Mouse (Mus musculus): Measurements from ENCODE around the gene C1qtnf3. TPM values are rescaled to one million over a fixed set of nuclear protein-coding genes. Genes with fewer than 3 reads are reported as not detected.

The C1qtnf3 gene
- polyA plus RNA-seq, 1 experiment from 2014 or later = 10.9 TPM

- 69% methylated on average over 1 of the region's 1 CpGs for WGBS
- no peak overlapping the region for H3K27ac ChIP-seq (ENCODE audit: low read depth, low read length)
- DNase-seq (ENCODE audit: low spot score) (no peak), ATAC-seq (ENCODE audit: low FRiP score) (no peak)
- no peaks in the 10 kb centered on the region for H3K36me3 ChIP-seq (ENCODE audit: control insufficient read depth, insufficient read depth, low read length)
- no peak overlapping the region for H3K9ac ChIP-seq (ENCODE audit: low read depth, low read length)
- no peak overlapping the region for H3K4me3 ChIP-seq (ENCODE audit: low read depth, low read length)
- no peaks in the 10 kb centered on the region for H3K9me3 ChIP-seq (ENCODE audit: control insufficient read depth, low read length)
- H3K27me3 ChIP-seq (ENCODE audit: control insufficient read depth, insufficient read depth, low read length) = no peaks in the 10 kb centered on the region
- no peak overlapping the region for H3K4me2 ChIP-seq (replicated peaks; ENCODE audit: low read depth, low read length)
- peaks cover 2% of the 10 kb centered on the region for H3K4me1 ChIP-seq (replicated peaks; ENCODE audit: control insufficient read depth, insufficient read depth, low read length)
Measured at GRCm38 (mm10) chr15:10953465-10953864, 1.3 kb downstream of the C1qtnf3 start.

GRCm38 (mm10) chr15:10954381-10955016 is 2.4 kb downstream of the C1qtnf3 start:
- Histone ChIP-seq H3K27ac (ENCODE audit: low read depth, low read length) (no peak overlapping the region), H3K4me3 (ENCODE audit: low read depth, low read length) (no peak overlapping the region), H3K36me3 (ENCODE audit: control insufficient read depth, insufficient read depth, low read length) (no peaks in the 10 kb centered on the region), H3K4me2 (replicated peaks; ENCODE audit: low read depth, low read length) (no peak overlapping the region), H3K27me3 (ENCODE audit: control insufficient read depth, insufficient read depth, low read length) (no peaks in the 10 kb centered on the region), H3K9ac (ENCODE audit: low read depth, low read length) (no peak overlapping the region), H3K4me1 (replicated peaks; ENCODE audit: control insufficient read depth, insufficient read depth, low read length) (peaks cover 2% of the 10 kb centered on the region), H3K9me3 (ENCODE audit: control insufficient read depth, low read length) (no peaks in the 10 kb centered on the region)
- WGBS = 86% methylated on average over 6 of the region's 6 CpGs
- no peak for ATAC-seq (ENCODE audit: low FRiP score)
- no peak for DNase-seq (ENCODE audit: low spot score)

- Histone ChIP-seq H3K27me3 (ENCODE audit: control insufficient read depth, insufficient read depth, low read length) (no peaks in the 10 kb centered on the region), H3K36me3 (ENCODE audit: control insufficient read depth, insufficient read depth, low read length) (no peaks in the 10 kb centered on the region), H3K9me3 (ENCODE audit: control insufficient read depth, low read length) (no peaks in the 10 kb centered on the region), H3K4me3 (ENCODE audit: low read depth, low read length) (no peak overlapping the region), H3K4me2 (replicated peaks; ENCODE audit: low read depth, low read length) (no peak overlapping the region), H3K27ac (ENCODE audit: low read depth, low read length) (no peak overlapping the region), H3K4me1 (replicated peaks; ENCODE audit: control insufficient read depth, insufficient read depth, low read length) (peaks cover 2% of the 10 kb centered on the region), H3K9ac (ENCODE audit: low read depth, low read length) (no peak overlapping the region)
- no peak for DNase-seq (ENCODE audit: low spot score)
- ATAC-seq (ENCODE audit: low FRiP score) = no peak
- WGBS = 77% methylated on average over 5 of the region's 5 CpGs
Measured at GRCm38 (mm10) chr15:10955156-10955555, 3.0 kb downstream of the C1qtnf3 start.

GRCm38 (mm10) chr15:10956706-10957105 is 4.6 kb downstream of the C1qtnf3 start:
- 55% methylated on average over 3 of the region's 3 CpGs for WGBS
- Histone ChIP-seq H3K4me3 (ENCODE audit: low read depth, low read length) (no peak overlapping the region), H3K9ac (ENCODE audit: low read depth, low read length) (no peak overlapping the region), H3K4me1 (replicated peaks; ENCODE audit: control insufficient read depth, insufficient read depth, low read length) (peaks cover 2% of the 10 kb centered on the region), H3K4me2 (replicated peaks; ENCODE audit: low read depth, low read length) (no peak overlapping the region), H3K36me3 (ENCODE audit: control insufficient read depth, insufficient read depth, low read length) (no peaks in the 10 kb centered on the region), H3K27ac (ENCODE audit: low read depth, low read length) (no peak overlapping the region), H3K27me3 (ENCODE audit: control insufficient read depth, insufficient read depth, low read length) (no peaks in the 10 kb centered on the region), H3K9me3 (ENCODE audit: control insufficient read depth, low read length) (no peaks in the 10 kb centered on the region)
- ATAC-seq (ENCODE audit: low FRiP score) = no peak
- DNase-seq (ENCODE audit: low spot score) = no peak

GRCm38 (mm10) chr15:10959277-10960026 is 7.3 kb downstream of the C1qtnf3 start:
- Histone ChIP-seq H3K9ac (ENCODE audit: low read depth, low read length) (no peak overlapping the region), H3K27me3 (ENCODE audit: control insufficient read depth, insufficient read depth, low read length) (no peaks in the 10 kb centered on the region), H3K4me3 (ENCODE audit: low read depth, low read length) (no peak overlapping the region), H3K4me1 (replicated peaks; ENCODE audit: control insufficient read depth, insufficient read depth, low read length) (no peaks in the 10 kb centered on the region), H3K36me3 (ENCODE audit: control insufficient read depth, insufficient read depth, low read length) (no peaks in the 10 kb centered on the region), H3K27ac (ENCODE audit: low read depth, low read length) (no peak overlapping the region), H3K9me3 (ENCODE audit: control insufficient read depth, low read length) (no peaks in the 10 kb centered on the region), H3K4me2 (replicated peaks; ENCODE audit: low read depth, low read length) (no peak overlapping the region)
- 86% methylated on average over 15 of the region's 15 CpGs for WGBS
- DNase-seq (ENCODE audit: low spot score) (no peak), ATAC-seq (ENCODE audit: low FRiP score) (no peak)

- DNase-seq (ENCODE audit: low spot score) = no peak
- Histone ChIP-seq H3K9ac (ENCODE audit: low read depth, low read length) (no peak overlapping the region), H3K36me3 (ENCODE audit: control insufficient read depth, insufficient read depth, low read length) (no peaks in the 10 kb centered on the region), H3K27me3 (ENCODE audit: control insufficient read depth, insufficient read depth, low read length) (no peaks in the 10 kb centered on the region), H3K4me2 (replicated peaks; ENCODE audit: low read depth, low read length) (no peak overlapping the region), H3K27ac (ENCODE audit: low read depth, low read length) (no peak overlapping the region), H3K9me3 (ENCODE audit: control insufficient read depth, low read length) (no peaks in the 10 kb centered on the region), H3K4me3 (ENCODE audit: low read depth, low read length) (no peak overlapping the region), H3K4me1 (replicated peaks; ENCODE audit: control insufficient read depth, insufficient read depth, low read length) (no peaks in the 10 kb centered on the region)
- WGBS = 90% methylated on average over 5 of the region's 5 CpGs
- ATAC-seq (ENCODE audit: low FRiP score) = no peak
Measured at GRCm38 (mm10) chr15:10960267-10960666, 8.1 kb downstream of the C1qtnf3 start.

GRCm38 (mm10) chr15:10962601-10963000 is 10.5 kb downstream of the C1qtnf3 start:
- Histone ChIP-seq H3K27me3 (ENCODE audit: control insufficient read depth, insufficient read depth, low read length) (no peaks in the 10 kb centered on the region), H3K4me1 (replicated peaks; ENCODE audit: control insufficient read depth, insufficient read depth, low read length) (no peaks in the 10 kb centered on the region), H3K4me3 (ENCODE audit: low read depth, low read length) (no peak overlapping the region), H3K4me2 (replicated peaks; ENCODE audit: low read depth, low read length) (no peak overlapping the region), H3K9ac (ENCODE audit: low read depth, low read length) (no peak overlapping the region), H3K9me3 (ENCODE audit: control insufficient read depth, low read length) (no peaks in the 10 kb centered on the region), H3K27ac (ENCODE audit: low read depth, low read length) (no peak overlapping the region), H3K36me3 (ENCODE audit: control insufficient read depth, insufficient read depth, low read length) (no peaks in the 10 kb centered on the region)
- no peak for DNase-seq (ENCODE audit: low spot score)
- no peak for ATAC-seq (ENCODE audit: low FRiP score)
- WGBS = 83% methylated on average over 2 of the region's 2 CpGs

GRCm38 (mm10) chr15:10969439-10969838 is 17.3 kb downstream of the C1qtnf3 start:
- WGBS = 87% methylated on average over 3 of the region's 3 CpGs
- no peaks in the 10 kb centered on the region for H3K9me3 ChIP-seq (ENCODE audit: control insufficient read depth, low read length)
- no peak for ATAC-seq (ENCODE audit: low FRiP score)

GRCm38 (mm10) chr15:10970777-10971176 is 18.6 kb downstream of the C1qtnf3 start:
- H3K4me1 ChIP-seq (replicated peaks; ENCODE audit: control insufficient read depth, insufficient read depth, low read length) = no peaks in the 10 kb centered on the region
- no peaks in the 10 kb centered on the region for H3K27me3 ChIP-seq (ENCODE audit: control insufficient read depth, insufficient read depth, low read length)
- DNase-seq (ENCODE audit: low spot score) = no peak
- H3K4me2 ChIP-seq (replicated peaks; ENCODE audit: low read depth, low read length) = no peak overlapping the region
- no peak overlapping the region for H3K9ac ChIP-seq (ENCODE audit: low read depth, low read length)
- H3K27ac ChIP-seq (ENCODE audit: low read depth, low read length) = no peak overlapping the region
- H3K4me3 ChIP-seq (ENCODE audit: low read depth, low read length) = no peak overlapping the region
- H3K36me3 ChIP-seq (ENCODE audit: control insufficient read depth, insufficient read depth, low read length) = no peaks in the 10 kb centered on the region
- ATAC-seq (ENCODE audit: low FRiP score) = no peak
- 91% methylated on average over 5 of the region's 5 CpGs for WGBS
- H3K9me3 ChIP-seq (ENCODE audit: control insufficient read depth, low read length) = no peaks in the 10 kb centered on the region

More at GRCm38 (mm10) chr15:10969439-10969838, 17.3 kb downstream of the C1qtnf3 start:
- H3K27ac ChIP-seq (ENCODE audit: low read depth, low read length) = no peak overlapping the region
- H3K36me3 ChIP-seq (ENCODE audit: control insufficient read depth, insufficient read depth, low read length) = no peaks in the 10 kb centered on the region
- no peak for DNase-seq (ENCODE audit: low spot score)
- H3K27me3 ChIP-seq (ENCODE audit: control insufficient read depth, insufficient read depth, low read length) = no peaks in the 10 kb centered on the region
- no peak overlapping the region for H3K4me3 ChIP-seq (ENCODE audit: low read depth, low read length)
- no peak overlapping the region for H3K4me2 ChIP-seq (replicated peaks; ENCODE audit: low read depth, low read length)
- no peaks in the 10 kb centered on the region for H3K4me1 ChIP-seq (replicated peaks; ENCODE audit: control insufficient read depth, insufficient read depth, low read length)
- no peak overlapping the region for H3K9ac ChIP-seq (ENCODE audit: low read depth, low read length)

Measured in hindbrain, embryonic 11.5 days (tissue).